Mouse (Mus musculus) layer of hippocampus, adult 18-20 months (tissue): ENCODE measurements around the gene Mbnl2. TPM values are rescaled to one million over a fixed set of nuclear protein-coding genes. Genes with fewer than 3 reads are reported as not detected.

ENCODE experiments used
- DNase-seq, 2 experiments: peaks; one replicate each; pipeline ENCODE4 v3.0.0; 2022; ENCODE audit warnings: low spot score in 2 of 2
- total RNA-seq, 2 experiments: library from RNA; stranded (reverse); gene quantifications; 2 replicates each; pipeline ENCODE4 v1.2.3; 2021

The Mbnl2 gene
- total RNA-seq, 2 experiments from 2014 or later = 246 to 260 TPM

DNA sequence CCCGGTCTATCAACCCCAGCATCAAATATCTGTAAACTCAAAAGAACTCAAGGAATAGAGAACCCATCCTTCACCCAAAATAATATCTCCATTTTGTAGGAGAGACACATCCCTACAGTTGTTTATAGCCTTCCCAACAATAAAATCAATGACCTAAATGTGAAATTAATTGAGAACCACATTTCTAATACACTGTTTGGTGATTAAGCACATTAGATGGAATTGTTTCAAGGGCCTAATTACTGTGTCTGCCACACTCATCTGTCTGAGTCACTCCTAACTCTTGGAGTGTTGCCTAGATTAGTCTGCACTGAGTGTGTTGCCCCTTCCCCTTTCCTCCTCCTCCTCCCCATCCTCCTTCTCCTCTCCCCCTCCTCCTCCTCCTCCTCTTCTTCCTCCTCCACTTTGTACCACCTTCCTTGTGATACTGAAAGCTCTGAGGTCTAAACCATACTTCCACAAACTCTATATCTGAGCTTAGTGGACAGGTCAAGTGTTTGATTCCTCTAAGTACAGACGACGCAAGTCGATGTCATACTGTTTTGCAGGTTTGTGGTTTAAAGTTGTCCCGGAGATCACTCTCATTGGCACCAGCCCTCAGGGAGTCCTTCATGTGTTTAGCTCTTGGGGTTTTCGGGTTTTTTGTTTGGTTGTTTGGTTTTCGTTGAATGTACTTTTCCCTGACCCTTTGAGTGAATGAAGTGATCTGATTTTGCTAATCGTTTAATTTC lies 48.8 kb downstream of the Mbnl2 start:
- DNase-seq = no peak

DNA sequence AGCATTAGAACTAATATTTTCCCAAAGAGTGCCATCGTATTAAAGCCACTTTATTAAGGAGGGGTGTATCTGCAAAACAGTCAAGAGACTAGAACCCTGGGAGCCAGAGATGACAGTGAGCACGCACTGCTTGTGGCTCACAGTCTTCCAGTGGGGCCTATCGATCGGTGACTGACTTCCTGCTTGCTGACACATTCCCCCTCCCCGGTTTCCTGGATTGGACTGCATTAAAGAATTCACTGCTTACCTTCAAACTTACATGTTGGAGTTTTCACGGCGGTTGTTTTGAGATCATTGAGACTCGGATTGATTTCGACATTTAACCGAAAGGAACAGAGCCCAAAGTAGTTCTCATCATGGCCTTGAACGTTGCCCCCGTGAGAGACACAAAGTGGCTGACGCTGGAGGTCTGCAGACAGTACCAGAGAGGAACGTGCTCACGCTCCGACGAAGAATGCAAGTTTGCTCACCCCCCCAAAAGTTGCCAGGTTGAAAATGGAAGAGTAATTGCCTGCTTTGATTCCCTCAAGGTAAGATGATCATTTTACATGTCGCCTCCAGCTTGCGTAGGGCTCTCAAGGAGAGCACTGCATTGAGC lies 49.5 kb downstream of the Mbnl2 start:
- DNase-seq = no peak

GRCm38 (mm10) chr14:120325673-120326072 lies 50.2 kb downstream of the Mbnl2 start:
- no peak for DNase-seq

DNA sequence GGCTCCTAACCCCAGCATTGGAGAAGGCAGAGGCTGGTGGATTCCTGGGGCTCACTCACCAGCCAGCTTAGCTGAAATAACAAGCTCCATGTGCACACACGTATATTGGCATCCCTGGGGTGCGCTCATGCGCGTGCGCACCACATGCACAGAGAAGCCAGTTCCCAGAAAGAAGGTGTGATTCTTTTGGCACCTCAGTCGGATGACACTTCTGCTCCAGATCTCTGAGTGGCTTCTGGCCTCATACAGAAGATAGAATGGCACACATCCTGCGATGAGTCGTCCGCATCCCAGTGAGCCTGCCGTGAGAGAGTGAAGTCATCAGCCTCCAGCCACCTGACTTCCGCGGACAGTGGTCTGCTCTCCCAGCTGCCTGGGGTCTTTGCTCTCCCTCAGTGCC lies 55.0 kb downstream of the Mbnl2 start:
- peak in 1 of 2 experiments; percentile 60 for DNase-seq

- DNase-seq = no peak
Observed at GRCm38 (mm10) chr14:120330881-120331514, 55.5 kb downstream of the Mbnl2 start.

- no peak for DNase-seq
Observed at GRCm38 (mm10) chr14:120333465-120334243, 58.2 kb downstream of the Mbnl2 start.

DNA sequence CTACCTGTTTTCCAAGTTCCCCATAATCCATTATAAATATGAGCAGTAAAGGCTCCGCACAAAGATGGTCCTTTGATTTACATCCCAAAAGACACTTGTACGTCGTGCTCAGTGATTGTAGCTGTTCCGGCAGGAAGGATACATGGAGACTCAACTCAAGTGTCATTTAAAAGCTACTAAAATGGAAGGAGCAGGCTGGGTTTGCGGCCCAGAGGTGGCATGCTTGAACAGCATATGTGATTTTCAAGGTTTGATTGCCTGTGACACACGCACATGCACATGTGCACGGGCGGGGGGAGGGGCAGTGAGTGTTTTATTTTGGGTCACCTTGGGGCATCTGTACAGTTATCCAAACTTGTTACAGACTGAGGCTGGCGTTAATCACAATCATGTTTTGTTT lies 59.9 kb downstream of the Mbnl2 start:
- no peak for DNase-seq

DNA sequence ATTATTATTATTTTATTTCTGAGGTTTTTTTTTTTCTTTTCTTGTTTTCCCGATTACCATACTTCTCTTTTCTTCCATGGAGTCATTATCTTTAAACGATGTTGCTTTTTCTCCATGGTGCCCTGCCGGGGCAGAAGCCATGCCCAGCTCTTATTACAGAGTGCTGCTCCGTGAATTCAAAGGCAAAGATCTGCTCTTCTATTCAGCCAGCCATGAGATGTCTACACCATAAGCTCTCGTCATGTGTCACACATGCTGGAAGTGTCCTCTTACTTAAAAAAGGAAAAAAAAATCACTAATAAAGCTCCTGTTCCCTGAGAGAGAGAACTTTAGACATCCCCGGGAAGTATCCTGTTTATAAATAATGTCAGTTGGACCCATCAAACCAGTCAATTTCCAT lies 60.4 kb downstream of the Mbnl2 start:
- DNase-seq = no peak

DNA sequence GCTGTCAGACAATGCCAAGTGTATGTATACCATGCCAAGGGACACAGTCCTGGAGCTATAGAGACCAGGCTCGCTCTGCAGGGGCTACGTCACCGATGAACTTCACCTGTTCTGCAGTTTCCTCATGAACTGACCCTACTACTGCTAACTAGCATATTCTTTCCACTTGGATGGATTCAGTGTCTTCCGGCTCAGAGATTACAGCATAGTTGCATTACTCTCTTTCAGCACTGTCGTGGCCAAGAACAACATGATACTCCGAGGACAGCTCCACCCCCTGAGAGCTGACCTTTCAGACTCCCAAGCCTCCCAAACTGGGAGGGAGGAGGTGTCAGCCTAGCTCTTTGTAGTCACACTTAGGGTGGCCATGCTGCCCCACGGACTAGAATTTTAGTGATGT lies 60.9 kb downstream of the Mbnl2 start:
- DNase-seq = no peak

- no peak for DNase-seq
Observed at GRCm38 (mm10) chr14:120336841-120337240, 61.4 kb downstream of the Mbnl2 start.

- DNase-seq = no peak
Observed at GRCm38 (mm10) chr14:120337731-120338462, 62.4 kb downstream of the Mbnl2 start.

- no peak for DNase-seq
Observed at GRCm38 (mm10) chr14:120338706-120339105, 63.2 kb downstream of the Mbnl2 start.

DNA sequence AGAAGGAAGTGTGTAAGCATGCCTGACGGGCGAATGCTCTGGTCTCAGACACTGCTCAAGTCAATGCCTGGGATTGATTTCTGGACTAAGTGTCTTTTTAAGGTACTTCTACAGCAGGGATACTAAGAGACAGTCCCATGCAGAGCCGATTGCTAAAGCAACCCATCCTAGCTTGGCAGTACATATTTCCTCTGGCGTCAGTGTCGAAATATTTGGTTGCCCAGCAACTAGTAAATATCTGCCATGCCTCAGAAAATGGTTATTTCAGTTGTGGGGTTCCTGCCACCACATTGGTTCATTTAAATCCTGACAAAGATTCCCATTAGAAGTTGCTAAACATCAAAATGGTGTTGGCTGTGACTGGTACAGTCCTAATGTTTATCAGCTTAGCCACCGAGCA lies 66.4 kb downstream of the Mbnl2 start:
- peak in 1 of 2 experiments; percentile 44 for DNase-seq

GRCm38 (mm10) chr14:120342321-120342720 lies 66.9 kb downstream of the Mbnl2 start:
- DNase-seq = no peak

GRCm38 (mm10) chr14:120344641-120345040 lies 69.2 kb downstream of the Mbnl2 start:
- no peak for DNase-seq

DNA sequence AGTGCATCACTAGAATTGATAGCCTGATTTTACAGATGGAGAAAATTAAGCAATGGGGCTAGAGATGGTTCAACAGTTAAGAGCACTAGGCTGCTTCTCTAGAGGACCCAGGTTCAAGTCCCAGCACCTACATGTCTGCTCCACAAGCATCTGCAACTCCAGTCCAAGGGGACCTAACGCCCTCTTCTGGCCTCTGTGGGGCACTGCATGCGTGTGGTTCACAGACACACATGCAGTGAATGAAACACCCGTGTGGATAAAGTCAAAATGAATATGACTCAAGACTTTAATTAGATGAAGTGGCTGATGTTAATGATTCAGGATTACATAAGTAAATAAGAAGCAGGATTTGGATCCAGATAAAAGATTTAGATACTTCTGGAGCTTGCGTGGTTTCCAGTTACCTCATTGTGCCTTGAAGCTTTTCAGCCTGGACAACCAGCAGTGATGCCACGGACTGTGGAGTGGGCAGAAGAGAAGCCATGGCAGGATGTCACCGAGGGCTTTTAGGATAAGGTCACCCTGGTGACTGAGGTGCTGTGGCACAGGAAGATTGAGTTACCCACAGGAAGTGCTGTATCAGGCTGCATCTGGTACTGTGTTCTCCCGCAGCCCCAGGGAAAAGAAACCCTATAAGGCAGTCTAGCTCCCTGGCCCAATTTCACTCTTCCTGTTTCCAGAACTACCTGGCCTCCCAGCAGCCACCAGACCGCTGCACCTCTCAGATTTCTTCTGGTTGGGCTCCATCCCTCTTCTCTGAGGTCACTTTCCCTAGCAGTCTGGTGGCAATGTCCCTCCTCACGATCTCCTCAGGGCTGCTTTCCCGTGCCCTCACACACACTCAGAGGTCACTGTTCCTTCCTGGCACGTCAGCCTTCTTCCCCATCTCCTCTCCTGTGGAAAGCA lies 72.2 kb downstream of the Mbnl2 start:
- no peak for DNase-seq

GRCm38 (mm10) chr14:120349332-120349731 lies 73.9 kb downstream of the Mbnl2 start:
- no peak for DNase-seq

DNA sequence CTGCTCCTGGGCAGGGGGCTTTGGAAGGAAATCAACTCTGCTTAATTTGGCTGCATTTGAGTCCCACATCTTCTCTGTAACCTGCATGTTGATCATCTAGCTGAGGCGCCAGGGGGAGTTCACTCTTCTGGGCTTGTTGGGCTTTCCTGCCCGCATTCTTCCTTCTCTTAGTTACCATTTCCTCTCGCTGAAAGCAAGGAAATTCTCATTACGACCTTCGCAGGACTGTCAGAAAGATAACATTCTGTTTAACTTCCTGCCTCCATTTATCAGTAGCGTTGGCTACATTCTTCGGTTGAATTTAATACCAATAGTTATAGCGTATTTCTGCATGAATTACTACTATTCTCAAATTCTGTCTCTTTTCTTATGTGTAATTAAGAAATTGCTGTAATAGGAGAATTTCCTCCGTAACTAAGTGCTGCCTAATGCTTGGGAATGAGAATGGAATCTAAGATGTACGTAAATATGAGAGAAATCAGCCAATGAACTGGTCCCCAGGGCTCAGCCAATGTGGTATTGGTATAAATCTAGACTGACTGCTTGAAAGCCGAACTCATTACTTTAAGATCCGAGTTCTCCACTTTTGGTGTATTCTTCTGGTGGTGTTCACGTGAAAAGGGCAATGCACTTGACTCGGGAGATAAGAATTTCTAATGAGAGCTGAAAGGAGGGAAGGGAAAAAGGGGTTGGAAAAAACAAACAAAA lies 76.8 kb downstream of the Mbnl2 start:
- DNase-seq = no peak

DNA sequence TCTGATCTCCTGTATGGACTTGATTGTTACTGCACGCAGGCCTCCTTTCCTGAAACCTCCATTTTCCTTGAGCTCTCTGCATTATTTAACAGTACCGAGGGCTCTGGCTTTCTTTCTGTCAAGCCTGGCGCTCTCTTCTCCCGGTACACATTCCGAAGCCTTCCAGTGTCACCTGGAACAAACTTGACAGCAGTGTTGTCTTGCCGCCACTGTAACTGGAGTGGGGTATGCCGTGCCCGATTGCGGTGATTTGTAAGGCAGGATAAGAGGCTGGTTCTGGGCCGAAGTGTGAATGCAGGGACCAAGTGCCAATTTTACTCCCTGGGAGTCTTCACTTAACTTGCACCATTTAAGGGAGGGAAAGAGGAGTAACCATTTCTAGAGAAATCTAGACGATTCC lies 77.7 kb downstream of the Mbnl2 start:
- DNase-seq = no peak
